ENCODE assay signal across 9 mouse cellular contexts in the genomic region with DNA sequence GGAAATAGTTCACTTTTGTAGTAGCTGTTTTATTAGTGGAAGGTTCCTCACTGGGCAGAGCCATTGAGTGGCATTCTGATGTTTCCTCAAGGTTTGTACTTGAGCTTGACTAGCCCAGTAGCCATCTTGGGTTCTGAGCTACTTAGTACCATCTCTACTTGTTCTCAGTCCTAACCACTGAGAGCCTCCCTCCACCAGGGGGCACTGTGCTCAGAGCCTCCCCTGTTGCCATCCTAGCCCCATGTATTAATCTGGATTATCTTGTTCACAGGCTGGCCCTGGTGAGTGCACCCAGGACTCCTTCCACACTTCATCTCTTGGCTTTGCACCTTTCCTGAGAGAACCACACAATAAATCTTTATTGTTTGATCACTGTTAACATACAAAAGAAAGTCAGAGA.
DNase-seq lines count a peak whose midpoint lies in the region; ATAC-seq and TF ChIP-seq lines count a peak whose summit lies in the region.
"Had no signal": no experiment of that assay in that cellular context is flagged by ENCODE, and none has a peak within 500 bp of the region (broad histone marks: within the 10 kb centered on the region; RNA-seq: fewer than 3 reads in every experiment).

No protein-coding gene starts in this region.

- intact Hi-C loops in gastrocnemius, adult 2 months (cut with DNase I): loop anchor here (5.0 kb wide), 2 partner anchors 206 to 1146 kb away; no protein-coding TSS in a partner anchor

- ATAC-seq in granulocyte monocyte progenitor cell, adult 5-6 weeks (replicated peaks; ENCODE audit: poor library complexity, severe bottlenecking): peak; percentile 61

- no peak overlapping the region for H3K27ac ChIP-seq in gastrocnemius, adult 2 months

- no peak overlapping the region for H3K4me3 ChIP-seq in gastrocnemius, adult 2 months
- H3K4me3 ChIP-seq: megakaryocyte, embryonic 14.5 days had no signal

- TF ChIP-seq CTCF in gastrocnemius, adult 2 months (IDR thresholded peaks at IDR 0.05): peak; percentile 41

- peak; percentile 20 for DNase-seq in gastrocnemius, adult 2 months
- DNase-seq in gastrocnemius, postnatal 4 days (ENCODE audit: low spot score in 2 of 2): no peak
- peak; percentile 40 for DNase-seq in right cerebral cortex, postnatal 4 days
- DNase-seq in right cerebral cortex, postnatal 25 days: no peak
- peak; percentile 64 for DNase-seq in testis, postnatal 10 days (ENCODE audit: low spot score)
- no peak for DNase-seq in urinary bladder, adult 2 months (ENCODE audit: low spot score)
- no peak for DNase-seq in layer of hippocampus, adult 9-11 months

Comparison
In these comparisons a context has a peak if more than half of its experiments do, and no peak if none do; other contexts are left out.
1. DNase-seq: peak in gastrocnemius, adult 2 months (single experiment), right cerebral cortex, postnatal 4 days (single experiment) and testis, postnatal 10 days (single experiment); none in gastrocnemius, postnatal 4 days (0 of 2), right cerebral cortex, postnatal 25 days (single experiment), urinary bladder, adult 2 months (single experiment) and layer of hippocampus, adult 9-11 months (single experiment).